Mouse (Mus musculus) erythroblast, embryonic 14.5 days (primary cell): Measurements from ENCODE around the gene Dnah8.

Source experiments
- GATA1 ChIP-seq: IDR thresholded peaks from 2 replicates; pipeline ENCODE4 v1.6.1; 2012; ENCODE audit warnings: low read length, inconsistent platforms, mixed read lengths
- TAL1 ChIP-seq: IDR thresholded peaks from 3 replicates; pipeline ENCODE4 v1.6.1; 2012; ENCODE audit warnings: low read length, inconsistent platforms, mixed read lengths

GRCm38 (mm10) chr17:30648770-30649169 is 24.6 kb downstream of the Dnah8 start:
- TF ChIP-seq GATA1 (no peak), TAL1 (no peak)
